Mouse (Mus musculus): ENCODE measurements around the gene Hoxb4.

GRCm38 (mm10) chr11:96295092-96295835 lies 22.8 kb upstream of the Hoxb4 start:
- no peak for TF ChIP-seq POLR2A (IDR thresholded peaks at IDR 0.05; ENCODE audit: insufficient read depth, low read depth, low read length)
- TF ChIP-seq CTCF (IDR thresholded peaks at IDR 0.05; ENCODE audit: insufficient read depth, low read depth, low read length) = no peak

All from olfactory bulb, adult 2 months (tissue).